Mouse (Mus musculus) neural tube, embryonic 12.5 days (tissue): ENCODE data around the gene Nrxn3. TPM values are rescaled to one million over a fixed set of nuclear protein-coding genes. Genes with fewer than 3 reads are reported as not detected.

ENCODE experiments used
- ATAC-seq: fragments of 200-750 bp; cut with Nextera tagmentation; 2 replicates; pipeline ENCODE4 v1.8.0; 2017; ENCODE audit warnings: low read depth, mild to moderate bottlenecking, moderate TSS enrichment, moderate library complexity; ENCODE audit not compliant: low FRiP score
- H3K27ac ChIP-seq: fragments of 300-500 bp; sonication (generic); 2 replicates; pipeline ENCODE4 v1.5.1; 2016
- H3K27me3 ChIP-seq: fragments of 300-500 bp; sonication (generic); replicated peaks from 2 replicates; pipeline ENCODE4 v1.6.1; 2016; ENCODE audit warnings: mild to moderate bottlenecking
- H3K36me3 ChIP-seq: fragments of 300-500 bp; sonication (generic); 2 replicates; pipeline ENCODE4 v1.6.1; 2016; ENCODE audit warnings: mild to moderate bottlenecking
- H3K4me1 ChIP-seq: fragments of 300-500 bp; sonication (generic); 2 replicates; pipeline ENCODE4 v1.6.1; 2016
- H3K4me2 ChIP-seq: fragments of 300-500 bp; sonication (generic); replicated peaks from 2 replicates; pipeline ENCODE4 v1.6.1; 2016; ENCODE audit warnings: mild to moderate bottlenecking
- H3K4me3 ChIP-seq: fragments of 300-500 bp; sonication (generic); 2 replicates; pipeline ENCODE4 v1.5.1; 2016
- H3K9ac ChIP-seq: fragments of 300-500 bp; sonication (generic); 2 replicates; pipeline ENCODE4 v1.6.1; 2016; ENCODE audit warnings: mild to moderate bottlenecking
- H3K9me3 ChIP-seq: fragments of 300-500 bp; sonication (generic); 2 replicates; pipeline ENCODE4 v1.6.1; 2016; ENCODE audit warnings: mild to moderate bottlenecking
- WGBS: fragments of 180-500 bp; shearing (Covaris S2); methylation state at CpG from one replicate; pipeline ENCODE4 v1.1.7; 2016; 5-methylcytosine and 5-hydroxymethylcytosine counted together
- polyA plus RNA-seq: library from polyadenylated mRNA; unstranded; fragments of >200 nt; fragmentation: Nextera tagmentation; extraction: Ambion mirVana; gene quantifications from 2 replicates; pipeline ENCODE4 v1.2.1, GENCODE M21; 2016

Gene Nrxn3
- polyA plus RNA-seq, 1 experiment from 2014 or later: 57.5 TPM

DNA sequence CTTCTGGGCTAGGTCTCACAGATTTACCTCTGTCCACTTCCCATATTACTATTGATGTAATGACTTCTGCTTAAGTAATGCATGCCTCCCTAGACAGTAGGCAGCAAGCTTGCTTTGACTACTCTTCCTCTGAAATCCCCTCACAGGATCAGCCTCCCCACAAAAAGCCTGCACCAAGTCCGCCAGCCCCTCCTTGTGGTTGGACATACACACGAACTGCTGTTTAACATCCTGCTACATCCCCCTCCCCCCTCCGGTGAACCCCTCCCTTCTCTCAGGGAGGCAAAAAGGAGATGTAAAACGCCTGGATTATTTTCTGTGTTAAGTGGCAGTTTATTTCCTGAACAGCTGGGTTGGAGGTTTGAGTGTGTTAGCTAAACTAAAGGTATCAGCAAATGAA is 749.2 kb downstream of the Nrxn3 start:
- Histone ChIP-seq H3K27ac (no peak overlapping the region), H3K4me3 (no peak overlapping the region), H3K9me3 (no peaks in the 10 kb centered on the region), H3K9ac (no peak overlapping the region), H3K4me2 (no peak overlapping the region), H3K27me3 (no peaks in the 10 kb centered on the region), H3K36me3 (no peaks in the 10 kb centered on the region), H3K4me1 (no peaks in the 10 kb centered on the region)
- no peak for ATAC-seq
- 51% methylated on average over 4 of the region's 4 CpGs for WGBS

DNA sequence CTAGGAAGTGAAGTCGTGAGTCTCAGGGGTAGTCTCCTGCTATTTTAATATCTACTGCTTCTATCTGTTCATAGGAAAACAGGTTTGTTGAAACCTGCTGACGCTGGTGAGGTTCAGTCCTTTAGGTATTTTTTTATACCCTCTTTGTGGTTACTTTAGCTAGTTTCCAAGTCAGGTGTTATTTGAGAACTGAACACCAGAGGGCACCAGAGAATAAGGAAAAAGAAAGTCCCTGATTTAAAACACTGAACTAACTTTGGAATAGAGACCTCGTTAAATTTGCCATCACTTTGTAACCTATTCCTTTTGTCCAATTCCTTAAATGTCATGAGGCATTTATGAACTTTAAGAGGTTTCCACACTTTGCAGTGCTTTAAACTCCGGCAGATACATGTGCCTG is 756.4 kb downstream of the Nrxn3 start:
- no peaks in the 10 kb centered on the region for H3K27me3 ChIP-seq

DNA sequence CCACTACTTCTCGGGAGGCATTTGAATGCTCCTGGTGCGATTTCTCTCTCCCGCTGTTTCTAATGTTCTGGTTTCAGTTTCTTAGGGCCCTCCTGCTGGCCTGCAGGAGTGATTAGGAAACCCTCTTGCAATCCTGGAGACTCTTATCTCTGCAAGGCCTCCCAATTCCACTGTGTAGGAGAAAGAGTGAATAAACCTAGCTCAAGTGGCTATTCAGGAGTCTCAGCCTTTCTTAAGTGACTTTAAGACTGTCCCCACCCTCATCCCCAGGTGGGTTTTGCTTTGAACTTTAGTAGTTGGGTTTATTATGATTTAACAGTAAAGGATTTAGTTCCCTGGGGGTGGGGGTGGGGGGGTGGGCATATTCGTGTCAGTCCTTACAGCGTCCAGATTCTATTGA is 759.5 kb downstream of the Nrxn3 start:
- no peak overlapping the region for H3K4me2 ChIP-seq
- no peak overlapping the region for H3K27ac ChIP-seq
- H3K36me3 ChIP-seq: no peaks in the 10 kb centered on the region
- WGBS: 21% methylated on average over 5 of the region's 5 CpGs
- H3K4me3 ChIP-seq: no peak overlapping the region
- no peak overlapping the region for H3K9ac ChIP-seq
- no peaks in the 10 kb centered on the region for H3K27me3 ChIP-seq
- no peaks in the 10 kb centered on the region for H3K4me1 ChIP-seq
- no peaks in the 10 kb centered on the region for H3K9me3 ChIP-seq
- ATAC-seq: no peak

More for the DNA sequence above, 756.4 kb downstream of the Nrxn3 start:
- Histone ChIP-seq H3K9ac (no peak overlapping the region), H3K4me1 (no peaks in the 10 kb centered on the region), H3K36me3 (no peaks in the 10 kb centered on the region), H3K4me3 (no peak overlapping the region), H3K27ac (no peak overlapping the region), H3K9me3 (no peaks in the 10 kb centered on the region), H3K4me2 (no peak overlapping the region)
- ATAC-seq: no peak
- WGBS: 28% methylated on average over 4 of the region's 4 CpGs

DNA sequence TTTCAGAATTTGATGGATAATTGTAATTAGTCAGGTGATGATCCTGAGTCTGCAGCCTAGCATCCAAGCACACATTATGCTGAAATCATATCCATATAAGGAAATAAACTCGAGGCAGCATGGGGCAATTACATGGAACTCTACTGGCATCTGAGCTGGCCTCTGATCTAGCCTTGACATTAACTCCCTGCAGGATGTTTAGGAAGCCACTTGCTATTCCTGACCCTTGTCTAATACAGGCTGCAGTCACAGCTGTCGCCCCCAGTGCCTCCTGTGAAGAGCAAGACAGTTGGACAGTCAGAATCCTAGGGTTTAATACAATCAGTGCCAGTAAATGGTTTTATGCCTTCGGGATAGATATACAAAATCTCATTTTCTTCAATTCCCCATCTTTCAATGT is 781.4 kb downstream of the Nrxn3 start:
- Histone ChIP-seq H3K36me3 (no peaks in the 10 kb centered on the region), H3K4me2 (no peak overlapping the region), H3K27me3 (no peaks in the 10 kb centered on the region), H3K9me3 (no peaks in the 10 kb centered on the region), H3K9ac (no peak overlapping the region), H3K4me3 (no peak overlapping the region), H3K27ac (no peak overlapping the region), H3K4me1 (no peaks in the 10 kb centered on the region)
- 45% methylated on average over 3 of the region's 3 CpGs for whole genome bisulfite sequencing
- ATAC-seq: no peak

DNA sequence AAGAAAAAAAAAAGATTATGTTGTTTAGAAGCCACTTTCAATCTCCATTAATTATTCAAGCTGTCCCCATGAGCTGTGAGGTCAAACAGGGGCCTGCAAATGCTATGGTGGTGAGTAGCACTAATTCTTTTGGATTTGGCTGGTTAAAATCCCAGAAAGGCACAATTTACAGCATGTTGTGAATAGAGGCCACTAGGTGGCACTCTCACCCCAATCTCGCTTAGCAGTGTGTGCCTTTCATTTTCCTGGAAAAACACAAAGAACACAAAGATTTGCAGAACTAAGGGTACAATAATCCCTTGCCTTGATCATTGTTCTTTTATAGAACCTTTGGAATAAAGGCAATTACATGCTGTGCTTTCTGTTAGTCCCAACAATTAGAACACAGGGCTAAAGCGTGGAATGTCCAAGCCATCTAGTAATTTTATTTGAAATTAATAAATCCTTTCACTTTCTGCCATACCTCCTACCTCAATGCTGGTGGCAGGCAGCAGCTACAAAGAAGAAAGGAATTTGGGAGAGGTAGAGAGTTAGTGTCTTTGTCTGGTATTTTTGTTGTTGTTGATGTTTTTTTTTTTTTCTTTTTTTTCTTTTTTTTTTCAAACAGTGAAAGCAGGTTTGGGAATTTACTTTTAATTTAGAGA is 782.6 kb downstream of the Nrxn3 start:
- Histone ChIP-seq H3K27me3 (no peaks in the 10 kb centered on the region), H3K4me1 (no peaks in the 10 kb centered on the region), H3K9ac (no peak overlapping the region), H3K4me3 (no peak overlapping the region), H3K36me3 (no peaks in the 10 kb centered on the region), H3K4me2 (no peak overlapping the region), H3K9me3 (no peaks in the 10 kb centered on the region), H3K27ac (no peak overlapping the region)
- WGBS: 18% methylated on average over 2 of the region's 2 CpGs
- no peak; the same call in 1 of the 2 replicates for ATAC-seq

DNA sequence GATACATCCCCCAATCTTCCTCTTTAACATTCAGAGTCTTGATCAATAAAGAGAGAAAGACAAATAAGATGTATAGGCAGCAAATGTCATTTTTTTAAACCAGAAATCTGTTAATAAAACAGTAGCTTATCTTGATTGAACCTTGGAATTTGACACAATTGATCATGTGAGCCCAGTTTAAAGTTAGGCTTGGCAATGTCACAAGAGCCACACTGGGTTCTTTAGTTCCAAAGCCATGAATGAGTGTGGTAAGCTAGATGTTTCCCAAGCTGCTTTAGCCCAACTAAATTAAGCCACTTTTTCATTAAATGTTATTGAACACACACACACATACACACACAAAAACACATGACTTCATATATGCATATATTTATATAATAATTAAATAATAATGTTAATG is 786.3 kb downstream of the Nrxn3 start:
- no peak overlapping the region for H3K4me3 ChIP-seq
- H3K4me2 ChIP-seq: no peak overlapping the region
- H3K4me1 ChIP-seq: no peaks in the 10 kb centered on the region
- H3K9me3 ChIP-seq: no peaks in the 10 kb centered on the region
- no peak overlapping the region for H3K27ac ChIP-seq
- no peaks in the 10 kb centered on the region for H3K36me3 ChIP-seq
- no peaks in the 10 kb centered on the region for H3K27me3 ChIP-seq
- ATAC-seq: no peak
- no peak overlapping the region for H3K9ac ChIP-seq

DNA sequence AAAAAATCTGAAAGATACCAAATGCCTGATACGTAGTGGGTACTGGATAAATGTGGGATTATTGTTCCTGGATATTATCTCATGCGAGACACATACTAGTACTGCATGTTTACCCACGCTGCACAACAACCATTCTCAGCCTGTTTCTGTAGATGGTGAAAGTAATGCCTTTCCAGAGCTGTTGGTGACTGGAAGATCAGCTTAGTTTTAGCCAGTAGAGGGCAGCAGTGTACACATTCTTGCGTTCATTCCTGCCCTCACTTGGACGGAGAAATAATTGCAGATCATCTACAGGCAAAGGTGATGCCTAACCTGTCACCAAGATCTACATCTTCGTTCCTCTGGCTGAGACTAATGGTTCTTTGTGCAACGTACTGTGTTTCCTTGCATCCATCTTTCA is 791.1 kb downstream of the Nrxn3 start:
- no peak for ATAC-seq
- no peaks in the 10 kb centered on the region for H3K27me3 ChIP-seq

DNA sequence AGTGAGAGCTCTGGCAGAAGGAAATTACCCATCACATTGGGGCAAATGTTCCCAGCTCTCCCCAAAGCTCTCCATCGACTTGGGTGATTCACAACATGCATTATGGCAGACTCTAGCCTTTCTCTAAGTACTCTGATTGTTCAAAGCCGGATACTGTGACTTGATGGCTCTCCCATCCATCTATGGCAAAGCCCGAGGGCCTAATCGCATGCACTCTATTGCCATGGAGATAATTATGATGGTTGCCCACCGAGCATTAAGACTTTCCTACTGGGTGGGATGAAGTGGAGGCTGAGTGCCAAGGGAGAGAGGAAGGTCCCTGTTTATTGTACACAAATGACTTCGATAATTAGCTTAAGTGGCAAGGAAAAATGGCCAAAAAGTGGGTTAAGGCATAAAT is 793.4 kb downstream of the Nrxn3 start:
- no peaks in the 10 kb centered on the region for H3K4me1 ChIP-seq
- no peak for ATAC-seq
- no peaks in the 10 kb centered on the region for H3K9me3 ChIP-seq
- H3K9ac ChIP-seq: no peak overlapping the region
- no peaks in the 10 kb centered on the region for H3K36me3 ChIP-seq
- H3K4me3 ChIP-seq: no peak overlapping the region
- no peak overlapping the region for H3K27ac ChIP-seq
- H3K27me3 ChIP-seq: no peaks in the 10 kb centered on the region
- 52% methylated on average over 6 of the region's 6 CpGs for WGBS
- no peak overlapping the region for H3K4me2 ChIP-seq

More for the DNA sequence above, 791.1 kb downstream of the Nrxn3 start:
- no peak overlapping the region for H3K9ac ChIP-seq
- H3K4me2 ChIP-seq: no peak overlapping the region
- H3K4me1 ChIP-seq: no peaks in the 10 kb centered on the region
- H3K36me3 ChIP-seq: no peaks in the 10 kb centered on the region
- H3K9me3 ChIP-seq: no peaks in the 10 kb centered on the region
- H3K27ac ChIP-seq: no peak overlapping the region
- WGBS: 49% methylated on average over 7 of the region's 7 CpGs
- no peak overlapping the region for H3K4me3 ChIP-seq

DNA sequence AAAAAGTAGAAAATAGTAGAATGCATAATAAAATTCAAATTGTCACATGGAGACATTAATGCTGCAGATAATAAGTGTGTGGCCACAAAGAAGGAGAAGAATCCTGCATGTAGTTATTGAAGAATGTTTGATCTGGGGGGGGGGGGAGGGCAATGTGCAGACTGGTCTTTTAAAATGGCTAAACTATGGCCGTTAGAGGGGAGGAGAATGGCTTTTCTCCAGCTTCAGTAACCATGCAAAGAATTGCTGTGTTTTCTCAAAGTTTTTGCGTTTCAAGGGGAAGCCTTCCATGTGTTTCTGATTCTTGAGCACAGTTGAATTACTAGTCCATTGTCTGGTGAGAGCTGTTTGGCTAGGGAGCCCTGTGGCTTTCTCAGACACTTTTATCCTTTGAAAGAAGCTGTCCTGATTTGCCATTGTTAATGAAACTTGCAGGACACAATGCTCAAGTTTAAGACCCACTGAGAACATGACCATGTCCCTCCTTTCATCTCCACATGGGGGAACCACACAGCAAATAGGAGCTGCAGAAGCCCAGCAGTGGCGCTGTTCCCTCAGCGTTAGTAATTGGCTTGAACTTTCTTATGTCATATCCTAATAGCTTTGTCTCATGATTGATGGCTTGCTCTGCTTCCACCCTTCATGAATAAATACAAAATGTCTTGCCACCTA is 808.1 kb downstream of the Nrxn3 start:
- Histone ChIP-seq H3K4me2 (no peak overlapping the region), H3K27ac (no peak overlapping the region), H3K4me1 (peaks cover 3% of the 10 kb centered on the region; the same call in 1 of the 2 replicates), H3K36me3 (no peaks in the 10 kb centered on the region), H3K9me3 (no peaks in the 10 kb centered on the region), H3K27me3 (no peaks in the 10 kb centered on the region), H3K4me3 (no peak overlapping the region), H3K9ac (no peak overlapping the region)
- ATAC-seq: peak; percentile 44; the same call in 1 of the 2 replicates
- 8% methylated on average over 4 of the region's 4 CpGs for WGBS

DNA sequence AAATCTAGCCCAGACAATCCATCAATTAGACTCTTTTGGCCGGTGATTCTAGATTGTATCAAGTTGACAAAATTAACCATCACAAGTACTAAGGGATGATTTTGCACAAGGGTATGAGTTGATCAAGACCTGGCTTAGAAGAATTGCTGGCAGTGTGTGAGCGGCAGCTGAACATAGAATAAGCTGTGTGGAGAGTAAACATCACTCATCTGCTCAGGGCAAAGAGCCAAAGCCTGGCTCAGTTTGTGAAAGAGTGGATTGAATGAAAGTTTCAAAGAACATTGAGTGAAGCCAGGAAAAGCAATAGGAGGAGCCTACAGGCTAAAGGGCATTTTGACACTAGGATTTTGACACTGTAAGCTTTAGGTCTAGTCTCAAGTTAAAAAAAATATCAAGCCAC is 828.6 kb downstream of the Nrxn3 start:
- Histone ChIP-seq H3K9me3 (no peaks in the 10 kb centered on the region), H3K36me3 (no peaks in the 10 kb centered on the region), H3K9ac (no peak overlapping the region), H3K4me3 (no peak overlapping the region), H3K27me3 (no peaks in the 10 kb centered on the region), H3K27ac (no peak overlapping the region), H3K4me1 (no peaks in the 10 kb centered on the region), H3K4me2 (no peak overlapping the region)
- no peak for ATAC-seq
- WGBS: 93% methylated on average over 2 of the region's 2 CpGs

DNA sequence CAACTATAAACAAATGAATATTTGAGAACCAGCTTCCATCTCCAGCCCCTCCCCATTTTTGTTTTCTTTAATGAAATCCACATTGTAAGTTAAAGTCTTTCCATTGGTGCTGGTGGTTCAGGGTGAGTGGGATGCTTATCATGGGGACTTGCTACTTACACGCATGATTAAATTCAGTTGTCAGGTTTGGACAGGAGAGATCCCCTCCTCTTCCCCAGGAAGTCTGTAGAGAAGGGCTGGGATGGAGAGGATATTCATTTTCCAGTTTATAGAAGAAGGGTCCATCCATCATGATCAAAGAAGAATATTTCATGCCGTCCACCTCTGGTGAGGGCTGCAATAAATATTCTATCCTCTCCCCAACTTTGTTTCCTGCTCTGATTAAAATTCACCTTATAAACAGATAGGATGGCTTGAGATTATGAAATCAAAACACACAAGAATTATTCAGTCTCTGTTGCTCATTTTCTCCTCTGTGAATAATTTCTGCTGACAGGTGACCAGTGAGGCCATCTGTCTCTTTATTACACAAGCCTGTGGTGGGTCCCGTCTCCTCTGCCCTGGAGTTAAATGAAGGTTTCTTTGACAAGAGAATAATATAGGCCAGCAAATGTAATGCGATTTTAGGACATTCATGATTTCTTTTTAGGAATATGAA is 830.7 kb downstream of the Nrxn3 start:
- no peaks in the 10 kb centered on the region for H3K4me1 ChIP-seq
- H3K9ac ChIP-seq: no peak overlapping the region
- H3K27ac ChIP-seq: no peak overlapping the region
- no peaks in the 10 kb centered on the region for H3K27me3 ChIP-seq
- H3K36me3 ChIP-seq: no peaks in the 10 kb centered on the region
- no peak overlapping the region for H3K4me2 ChIP-seq
- no peaks in the 10 kb centered on the region for H3K9me3 ChIP-seq
- no peak overlapping the region for H3K4me3 ChIP-seq
- 55% methylated on average over 4 of the region's 4 CpGs for WGBS
- ATAC-seq: no peak

DNA sequence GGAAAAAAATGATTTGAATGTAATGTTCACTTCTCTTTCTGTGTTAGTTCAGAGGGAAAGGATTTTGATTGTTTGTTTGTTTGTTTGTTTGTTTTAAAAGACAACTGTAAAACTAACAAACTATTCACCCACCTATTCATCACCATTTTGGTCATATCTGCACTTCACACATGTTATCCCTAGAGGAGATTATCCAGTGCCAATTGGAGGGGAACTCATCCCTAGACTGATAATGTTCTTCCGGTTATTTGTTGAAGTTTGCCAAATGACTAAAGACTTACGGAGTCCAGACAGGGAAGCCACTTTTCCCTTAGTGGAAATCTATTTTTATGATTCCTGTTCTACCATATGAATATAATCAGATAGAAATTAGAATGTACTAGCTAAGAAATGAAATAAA is 831.5 kb downstream of the Nrxn3 start:
- no peaks in the 10 kb centered on the region for H3K36me3 ChIP-seq
- H3K27ac ChIP-seq: no peak overlapping the region
- H3K9me3 ChIP-seq: no peaks in the 10 kb centered on the region
- H3K4me3 ChIP-seq: no peak overlapping the region
- H3K4me1 ChIP-seq: no peaks in the 10 kb centered on the region
- no peaks in the 10 kb centered on the region for H3K27me3 ChIP-seq
- ATAC-seq: no peak
- WGBS: 85% methylated on average over 2 of the region's 2 CpGs
- no peak overlapping the region for H3K4me2 ChIP-seq
- H3K9ac ChIP-seq: no peak overlapping the region
